Mouse (Mus musculus) forebrain, embryonic 14.5 days (tissue): Measurements from ENCODE around the gene Axdnd1. TPM values are rescaled to one million over a fixed set of nuclear protein-coding genes. Genes with fewer than 3 reads are reported as not detected.
A peak's percentile ranks its signal among the peaks of the same experiment; 100 is the strongest.
"Not testable (repeated sequence)": the region's sequence is repeated elsewhere in the genome, so short reads cannot be mapped to it uniquely, and the experiment has no call there.

Experiments used
- ATAC-seq: fragments of 200-750 bp; cut with Nextera tagmentation; 2 replicates; pipeline ENCODE4 v1.8.0; 2017; ENCODE audit warnings: mild to moderate bottlenecking, moderate library complexity
- DNase-seq: peaks from one replicate; pipeline ENCODE4 v3.0.0-alpha.2; 2015; ENCODE audit warnings: low spot score
- H3K27ac ChIP-seq: fragments of 300-500 bp; sonication (generic); 2 replicates; pipeline ENCODE4 v1.5.1; 2014; ENCODE audit warnings: low read depth, mild to moderate bottlenecking, control low read depth, low read length, moderate library complexity
- H3K27me3 ChIP-seq: fragments of 300-500 bp; sonication (generic); replicated peaks from 2 replicates; pipeline ENCODE4 v1.6.1; 2014; ENCODE audit warnings: low read length, control low read depth, mixed read lengths; ENCODE audit not compliant: control insufficient read depth, insufficient read depth
- H3K36me3 ChIP-seq: fragments of 300-500 bp; sonication (generic); 2 replicates; pipeline ENCODE4 v1.6.1; 2014; ENCODE audit warnings: low read length, control low read depth; ENCODE audit not compliant: control insufficient read depth, insufficient read depth
- H3K4me1 ChIP-seq: fragments of 300-500 bp; sonication (generic); 2 replicates; pipeline ENCODE4 v1.6.1; 2014; ENCODE audit warnings: antibody characterized with exemption, low read length, control low read depth; ENCODE audit not compliant: control insufficient read depth, insufficient read depth
- H3K4me2 ChIP-seq: fragments of 300-500 bp; sonication (generic); 2 replicates; pipeline ENCODE4 v1.6.1; 2014; ENCODE audit warnings: mild to moderate bottlenecking, control low read depth, low read length
- H3K4me3 ChIP-seq: fragments of 300-500 bp; sonication (generic); 2 replicates; pipeline ENCODE4 v1.5.1; 2014; ENCODE audit warnings: low read depth, low read length, control low read depth
- H3K9ac ChIP-seq: fragments of 300-500 bp; sonication (generic); 2 replicates; pipeline ENCODE4 v1.6.1; 2014; ENCODE audit warnings: mild to moderate bottlenecking, low read length, control low read depth, moderate library complexity
- H3K9me3 ChIP-seq: fragments of 300-500 bp; sonication (generic); replicated peaks from 2 replicates; pipeline ENCODE4 v1.6.1; 2016; ENCODE audit warnings: low read length, control low read depth, mixed read lengths; ENCODE audit not compliant: control insufficient read depth
- WGBS: fragments of 180-500 bp; shearing (Covaris S2); extraction: QIAGEN DNeasy Blood & Tissue Kit; methylation state at CpG from one replicate; pipeline ENCODE4 v1.1.7; 2014; 5-methylcytosine and 5-hydroxymethylcytosine counted together
- polyA plus RNA-seq: library from polyadenylated mRNA; unstranded; fragments of >200 nt; fragmentation: Nextera tagmentation; extraction: Ambion mirVana; gene quantifications from 2 replicates; pipeline ENCODE4 v1.2.1, GENCODE M21; 2014

Gene Axdnd1
- polyA plus RNA-seq, 1 experiment from 2014 or later = 0.13 TPM

DNA sequence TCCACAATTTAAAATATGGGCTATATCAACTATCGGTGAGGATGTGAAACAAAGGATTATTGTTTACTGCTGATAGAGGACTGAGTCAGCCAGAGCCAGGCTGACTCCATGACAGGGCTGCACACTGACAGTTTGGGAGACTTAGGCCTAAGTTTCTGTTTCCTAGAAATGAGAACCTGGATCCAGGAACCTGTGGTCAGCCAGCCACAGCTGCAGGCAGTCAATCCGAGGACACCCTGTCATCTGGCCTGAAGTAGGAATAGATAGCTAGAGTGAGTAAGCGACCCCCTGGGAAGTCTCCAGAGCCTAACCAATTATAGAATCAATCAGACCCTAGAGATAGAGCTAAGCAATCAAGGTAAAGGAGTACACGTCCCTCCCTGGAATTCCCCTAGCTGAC is 76.5 kb downstream of the Axdnd1 start:
- Histone ChIP-seq H3K4me1 (no peaks in the 10 kb centered on the region), H3K4me2 (no peak overlapping the region)
- 82% methylated on average over 4 of the region's 4 CpGs for WGBS

DNA sequence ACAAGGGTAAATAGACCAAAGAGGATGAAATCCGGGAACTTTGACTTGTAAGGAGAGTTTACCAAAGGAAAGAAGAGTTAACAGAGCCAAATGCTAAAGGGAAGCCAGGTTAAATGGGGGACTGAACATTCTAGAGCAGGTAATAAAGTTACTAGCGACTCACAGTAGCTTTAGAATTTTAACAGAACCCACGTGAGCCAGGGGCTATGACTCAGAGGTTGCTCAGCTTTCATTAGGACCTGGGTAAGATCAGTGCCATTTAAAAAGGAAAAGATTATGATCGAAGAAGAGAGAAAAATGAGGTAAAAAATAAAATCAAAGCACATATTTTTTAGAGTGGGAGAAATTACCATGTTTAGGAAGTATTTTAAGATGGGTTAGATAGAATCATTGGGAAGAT is 80.1 kb downstream of the Axdnd1 start:
- Histone ChIP-seq H3K4me3 (no peak overlapping the region), H3K36me3 (no peaks in the 10 kb centered on the region), H3K27me3 (no peaks in the 10 kb centered on the region), H3K4me2 (no peak overlapping the region), H3K4me1 (no peaks in the 10 kb centered on the region), H3K27ac (no peak overlapping the region), H3K9ac (no peak overlapping the region), H3K9me3 (no peaks in the 10 kb centered on the region)
- WGBS = 84% methylated on average over 4 of the region's 4 CpGs
- DNase-seq = no peak
- no peak for ATAC-seq

More for the DNA sequence above, 76.5 kb downstream of the Axdnd1 start:
- ATAC-seq (no peak), DNase-seq (no peak)
- no peak overlapping the region for H3K27ac ChIP-seq
- no peaks in the 10 kb centered on the region for H3K36me3 ChIP-seq
- H3K27me3 ChIP-seq = no peaks in the 10 kb centered on the region
- H3K9ac ChIP-seq = no peak overlapping the region
- H3K9me3 ChIP-seq = no peaks in the 10 kb centered on the region
- H3K4me3 ChIP-seq = no peak overlapping the region

- no peaks in the 10 kb centered on the region for H3K9me3 ChIP-seq
- DNase-seq (no peak), ATAC-seq (no peak)
- no peak overlapping the region for H3K27ac ChIP-seq
- no peak overlapping the region for H3K4me3 ChIP-seq
- 90% methylated on average over 9 of the region's 9 CpGs for WGBS
- H3K4me1 ChIP-seq = no peaks in the 10 kb centered on the region
- H3K9ac ChIP-seq = no peak overlapping the region
- H3K36me3 ChIP-seq = no peaks in the 10 kb centered on the region
- no peaks in the 10 kb centered on the region for H3K27me3 ChIP-seq
- no peak overlapping the region for H3K4me2 ChIP-seq
These were observed 97.8 kb downstream of the Axdnd1 start for GRCm38 (mm10) chr1:156323126-156323525.

DNA sequence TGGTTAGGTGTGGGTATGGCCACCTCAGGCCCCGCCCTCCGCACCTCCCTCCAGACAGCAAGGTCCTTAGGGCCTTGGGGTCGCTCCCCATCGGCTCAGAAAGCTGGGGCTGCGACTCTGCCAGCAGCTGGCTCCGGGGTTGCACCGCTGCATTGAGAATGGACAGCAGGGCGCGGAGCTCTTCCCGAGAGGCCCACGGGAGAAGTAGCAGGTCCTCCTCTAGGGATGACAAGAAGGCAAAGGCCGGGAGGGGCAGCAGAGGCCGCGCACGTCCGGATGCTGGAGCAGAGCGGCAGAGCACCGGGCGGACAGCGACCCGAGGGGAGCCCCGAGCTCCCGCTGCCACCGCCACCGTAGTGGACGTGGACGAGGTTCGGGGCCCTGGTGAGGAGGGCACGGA is 110.3 kb downstream of the Axdnd1 start, which contains the start of gene Nphs2:
Nphs2 (plus strand) TSS at position 98 of the 400 bp plus-strand sequence.
- Histone ChIP-seq H3K4me1 (peaks cover 3% of the 10 kb centered on the region; the same call in 1 of the 2 replicates), H3K9ac (no peak within 1 kb of the TSS), H3K9me3 (no peaks in the 10 kb centered on the region), H3K4me2 (peak within 1 kb of the TSS; percentile 31), H3K27me3 (peaks cover 14% of the 10 kb centered on the region), H3K4me3 (0 out of 2 replicates have a peak within 1 kb of the TSS, but pooled peaks have one; percentile 9), H3K27ac (no peak within 1 kb of the TSS), H3K36me3 (no peaks in the 10 kb centered on the region)
- WGBS = 4% methylated on average over 29 of the region's 29 CpGs
- ATAC-seq = no peak
- DNase-seq = no peak

GRCm38 (mm10) chr1:156308595-156308994 is 112.4 kb downstream of the Axdnd1 start:
- no peak overlapping the region for H3K27ac ChIP-seq
- peaks cover 3% of the 10 kb centered on the region; the same call in 1 of the 2 replicates for H3K4me1 ChIP-seq
- H3K27me3 ChIP-seq = peaks cover 26% of the 10 kb centered on the region
- no peak overlapping the region for H3K9ac ChIP-seq
- no peak overlapping the region for H3K4me2 ChIP-seq
- no peaks in the 10 kb centered on the region for H3K36me3 ChIP-seq
- H3K9me3 ChIP-seq = no peaks in the 10 kb centered on the region
- WGBS = 68% methylated on average over 1 of the region's 1 CpGs
- DNase-seq (no peak), ATAC-seq (no peak)
- no peak overlapping the region for H3K4me3 ChIP-seq

GRCm38 (mm10) chr1:156302911-156303749 is 117.8 kb downstream of the Axdnd1 start, which contains the start of gene Tdrd5:
Gene Tdrd5, minus strand, starts transcription at chr1:156303664.
- peak within 1 kb of the TSS; percentile 63 for H3K4me3 ChIP-seq
- H3K36me3 ChIP-seq = no peaks in the 10 kb centered on the region
- H3K27ac ChIP-seq = no peak within 1 kb of the TSS
- ATAC-seq (peak; percentile 95), DNase-seq (peak; percentile 56)
- WGBS = under 1% methylated on average over 65 of the region's 85 CpGs
- H3K9me3 ChIP-seq = no peaks in the 10 kb centered on the region
- H3K27me3 ChIP-seq = peaks cover 31% of the 10 kb centered on the region
- peak within 1 kb of the TSS; percentile 98 for H3K4me2 ChIP-seq
- peak within 1 kb of the TSS; percentile 66 for H3K9ac ChIP-seq
- H3K4me1 ChIP-seq = no peaks in the 10 kb centered on the region

GRCm38 (mm10) chr1:156290016-156290415 is 130.9 kb downstream of the Axdnd1 start:
- Histone ChIP-seq H3K36me3 (no peaks in the 10 kb centered on the region), H3K4me1 (no peaks in the 10 kb centered on the region), H3K9ac (no peak overlapping the region), H3K9me3 (no peaks in the 10 kb centered on the region), H3K4me3 (no peak overlapping the region), H3K27me3 (no peaks in the 10 kb centered on the region), H3K4me2 (no peak overlapping the region), H3K27ac (no peak overlapping the region)
- DNase-seq (no peak), ATAC-seq (no peak)
- 97% methylated on average over 6 of the region's 6 CpGs for WGBS

DNA sequence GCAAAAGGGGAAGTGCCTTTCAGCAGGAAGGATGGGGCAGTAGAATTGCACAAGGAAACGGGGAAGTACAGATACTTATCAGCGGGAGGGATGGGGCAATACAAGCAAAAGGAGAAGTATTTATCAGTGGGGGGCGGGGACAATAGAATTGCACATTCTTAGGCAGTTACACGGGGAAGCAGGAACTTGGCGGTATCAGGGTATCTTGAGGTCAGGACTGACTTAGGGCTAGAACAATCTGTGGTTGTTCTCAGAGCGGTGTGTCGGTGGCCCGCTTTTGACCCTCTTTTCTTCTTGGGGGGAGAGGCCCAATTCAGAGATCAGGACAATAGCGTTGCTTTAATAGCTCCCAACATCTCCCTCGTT is 131.8 kb downstream of the Axdnd1 start:
- ATAC-seq, H3K4me1 ChIP-seq, H3K9me3 ChIP-seq, H3K4me2 ChIP-seq, H3K27ac ChIP-seq, H3K4me3 ChIP-seq, H3K9ac ChIP-seq, H3K27me3 ChIP-seq, H3K36me3 ChIP-seq, DNase-seq: not testable (repeated sequence)
- 75% methylated on average over 10 of the region's 10 CpGs for WGBS

GRCm38 (mm10) chr1:156288556-156289221 is 132.3 kb downstream of the Axdnd1 start:
- no peak for DNase-seq

More at GRCm38 (mm10) chr1:156288556-156289221, 132.3 kb downstream of the Axdnd1 start:
- no peaks in the 10 kb centered on the region for H3K36me3 ChIP-seq
- ATAC-seq = no peak
- 56% methylated on average over 9 of the region's 9 CpGs for WGBS
- no peaks in the 10 kb centered on the region for H3K9me3 ChIP-seq
- no peak overlapping the region for H3K4me2 ChIP-seq
- no peaks in the 10 kb centered on the region for H3K4me1 ChIP-seq
- no peak overlapping the region for H3K27ac ChIP-seq
- H3K9ac ChIP-seq = no peak overlapping the region
- H3K27me3 ChIP-seq = no peaks in the 10 kb centered on the region
- H3K4me3 ChIP-seq = no peak overlapping the region
